Comparison of ENCODE assay signal across 21 mouse cellular contexts in genomic region chrX:93369708-93370107, GRCm38 (mm10).
A peak's percentile ranks its signal among the peaks of the same experiment; 100 is the strongest.
DNase-seq lines count a peak whose midpoint lies in the region; ATAC-seq and TF ChIP-seq lines count a peak whose summit lies in the region.
"Had no signal": no experiment of that assay in that cellular context is flagged by ENCODE, and none has a peak within 500 bp of the region (broad histone marks: within the 10 kb centered on the region; RNA-seq: fewer than 3 reads in every experiment).

No protein-coding gene starts in this region.

- H3K9ac ChIP-seq in liver, postnatal 0 days (replicated peaks), result no peak overlapping the region
- H3K9ac ChIP-seq: intestine, embryonic 15.5 days; limb, embryonic 15.5 days had no signal

- TF ChIP-seq EP300 in liver, postnatal 0 days (IDR thresholded peaks at IDR 0.05; ENCODE audit: low read depth), result no peak

- H3K4me2 ChIP-seq in liver, postnatal 0 days (ENCODE audit: low read depth, low read length), result no peak overlapping the region
- H3K4me2 ChIP-seq: heart, embryonic 11.5 days; intestine, embryonic 15.5 days; limb, embryonic 15.5 days had no signal

- no peaks in the 10 kb centered on the region for H3K27me3 ChIP-seq in liver, postnatal 0 days (ENCODE audit: insufficient read depth, low read length)
- H3K27me3 ChIP-seq: intestine, embryonic 15.5 days; limb, embryonic 15.5 days had no signal

- no peaks in the 10 kb centered on the region for H3K9me3 ChIP-seq in liver, postnatal 0 days (ENCODE audit: low read length)
- H3K9me3 ChIP-seq: forebrain, embryonic 10.5 days; intestine, embryonic 15.5 days; limb, embryonic 15.5 days had no signal

- H3K4me3 ChIP-seq in liver, postnatal 0 days (ENCODE audit: low read depth, low read length), result no peak overlapping the region
- no peak overlapping the region for H3K4me3 ChIP-seq in layer of hippocampus, adult 2 months
- H3K4me3 ChIP-seq: forebrain, embryonic 10.5 days; intestine, embryonic 15.5 days; limb, embryonic 15.5 days had no signal

- peak; percentile 13 for DNase-seq in liver, postnatal 0 days
- DNase-seq in liver (no peak), 3T3-L1 (ENCODE audit: low read depth, low spot score) (peak; percentile 54), 416B (ENCODE audit: low read depth) (peak; percentile 65)
- DNase-seq in fat pad, adult 2 months (ENCODE audit: extremely low read depth, low read depth, low spot score), result peak; percentile 5
- DNase-seq in gastrocnemius, postnatal 10 days, result no peak
- no peak for DNase-seq in layer of hippocampus, adult 2 months (ENCODE audit: low spot score in 2 of 2)
- DNase-seq: adrenal gland, adult 8-10 months; cerebellum, adult 9-10 months; kidney, adult 8-10 months; kidney, postnatal 25 days; lung, postnatal 4 days; right cerebral cortex, postnatal 14 days; thymus, adult 2 months; thymus, postnatal 4 days had no signal

- no peak for ATAC-seq in liver, postnatal 0 days
- ATAC-seq: hindbrain, embryonic 16.5 days; intestine, embryonic 15.5 days had no signal

- no peaks in the 10 kb centered on the region for H3K36me3 ChIP-seq in liver, postnatal 0 days (replicated peaks; ENCODE audit: insufficient read depth, low read length)
- H3K36me3 ChIP-seq: forebrain, embryonic 10.5 days; intestine, embryonic 15.5 days; limb, embryonic 15.5 days had no signal

- 75% methylated on average over 1 of the region's 1 CpGs for WGBS in liver, postnatal 0 days (ENCODE audit: insufficient replicate concordance)

- no peak for TF ChIP-seq CTCF in liver, postnatal 0 days (IDR thresholded peaks at IDR 0.05; ENCODE audit: low read depth)
- TF ChIP-seq CTCF in layer of hippocampus, adult 2 months (conservative IDR thresholded peaks at IDR 0.05), result no peak

- H3K27ac ChIP-seq in liver, postnatal 0 days (ENCODE audit: low read depth), result no peak overlapping the region
- no peak overlapping the region for H3K27ac ChIP-seq in layer of hippocampus, adult 2 months
- H3K27ac ChIP-seq: forebrain, embryonic 10.5 days; intestine, embryonic 15.5 days; limb, embryonic 15.5 days; stomach, postnatal 0 days had no signal

- no peaks in the 10 kb centered on the region for H3K4me1 ChIP-seq in liver, postnatal 0 days (ENCODE audit: insufficient read depth)
- H3K4me1 ChIP-seq: forebrain, embryonic 10.5 days; intestine, embryonic 15.5 days; limb, embryonic 15.5 days had no signal

Comparison
In these comparisons a context has a peak if more than half of its experiments do, and no peak if none do; other contexts are left out.
1. DNase-seq: peak in liver, postnatal 0 days (single experiment), 3T3-L1 (single experiment), 416B (single experiment) and fat pad, adult 2 months (single experiment); none in liver (single experiment), gastrocnemius, postnatal 10 days (single experiment) and layer of hippocampus, adult 2 months (0 of 2).